In the genomic region with DNA sequence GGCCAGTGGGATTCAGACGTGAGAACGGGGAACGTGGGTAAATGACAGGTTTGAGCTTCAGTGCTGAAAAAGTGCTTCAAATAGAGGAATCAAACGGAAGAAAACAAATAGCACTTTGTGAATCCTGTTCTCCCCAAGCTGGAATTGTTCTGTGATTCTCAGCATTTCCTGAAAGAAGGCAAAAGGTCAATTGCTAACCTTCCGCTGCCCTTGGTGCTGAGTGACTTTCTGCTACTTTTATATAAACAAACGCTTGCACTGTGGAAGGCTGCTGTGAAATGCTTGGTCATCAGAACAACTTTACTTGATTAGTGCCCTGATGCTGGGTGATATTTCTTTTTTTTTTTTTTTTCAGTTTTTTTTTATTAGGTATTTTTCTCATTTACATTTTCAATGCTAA, we compare ENCODE assay signal across 12 mouse cellular contexts.
DNase-seq lines count a peak whose midpoint lies in the region; ATAC-seq and TF ChIP-seq lines count a peak whose summit lies in the region.
"Had no signal": no experiment of that assay in that cellular context is flagged by ENCODE, and none has a peak within 500 bp of the region (broad histone marks: within the 10 kb centered on the region; RNA-seq: fewer than 3 reads in every experiment).

No protein-coding gene starts in this region.

- 0 out of 2 replicates have a peak, but pooled peaks have one; percentile 52 for ATAC-seq in lung, embryonic 15.5 days (ENCODE audit: borderline replicate concordance, extremely low read depth, low FRiP score, low TSS enrichment)

- H3K27ac ChIP-seq in lung, embryonic 15.5 days, result no peak overlapping the region
- no peak overlapping the region for H3K27ac ChIP-seq in gastrocnemius, adult 2 months
- H3K27ac ChIP-seq: forebrain, embryonic 10.5 days; heart, embryonic 15.5 days had no signal

- H3K4me1 ChIP-seq in lung, embryonic 15.5 days, result no peaks in the 10 kb centered on the region
- H3K4me1 ChIP-seq: heart, embryonic 15.5 days had no signal

- intact Hi-C loops in gastrocnemius, adult 2 months (cut with DNase I), result no loop called here

- no peaks in the 10 kb centered on the region for H3K9me3 ChIP-seq in lung, embryonic 15.5 days
- H3K9me3 ChIP-seq: forebrain, embryonic 10.5 days; heart, embryonic 15.5 days had no signal

- TF ChIP-seq POLR2A in brain, embryonic 14.5 days (IDR thresholded peaks at IDR 0.05; ENCODE audit: borderline replicate concordance, extremely low read depth, insufficient read depth, insufficient read length, poor library complexity, severe bottlenecking), result no peak

- no peak overlapping the region for H3K4me2 ChIP-seq in lung, embryonic 15.5 days
- H3K4me2 ChIP-seq: heart, embryonic 15.5 days had no signal

- no peak for TF ChIP-seq CTCF in brain, embryonic 14.5 days (IDR thresholded peaks at IDR 0.05; ENCODE audit: borderline replicate concordance, extremely low read depth, insufficient read depth, insufficient read length)
- TF ChIP-seq CTCF in gastrocnemius, adult 2 months (IDR thresholded peaks at IDR 0.05), result no peak

- WGBS in lung, embryonic 15.5 days, result 5% methylated on average over 6 of the region's 6 CpGs

- no peak for DNase-seq in lung, postnatal 4 days
- DNase-seq in brain, embryonic 14.5 days (ENCODE audit: low read depth), result peak; percentile 78
- DNase-seq in forelimb bud, embryonic 11.5 days (ENCODE audit: low read depth, low spot score), result peak; percentile 10
- peak; percentile 47 to 55 for DNase-seq in kidney, postnatal 36 days
- DNase-seq in heart, postnatal 4 days, result no peak
- no peak for DNase-seq in gastrocnemius, adult 2 months
- DNase-seq: cerebellum, postnatal 36 days; gastrocnemius, postnatal 25 days; liver had no signal

- H3K36me3 ChIP-seq in lung, embryonic 15.5 days, result no peaks in the 10 kb centered on the region
- H3K36me3 ChIP-seq: forebrain, embryonic 10.5 days; heart, embryonic 15.5 days had no signal

- no peak overlapping the region for H3K9ac ChIP-seq in lung, embryonic 15.5 days
- H3K9ac ChIP-seq: heart, embryonic 15.5 days had no signal

- H3K4me3 ChIP-seq in lung, embryonic 15.5 days, result no peak overlapping the region
- H3K4me3 ChIP-seq in gastrocnemius, adult 2 months, result no peak overlapping the region
- H3K4me3 ChIP-seq: forebrain, embryonic 10.5 days; heart, embryonic 15.5 days had no signal

- no peaks in the 10 kb centered on the region for H3K27me3 ChIP-seq in lung, embryonic 15.5 days
- H3K27me3 ChIP-seq: heart, embryonic 15.5 days had no signal

Comparison
In these comparisons a context has a peak if more than half of its experiments do, and no peak if none do; other contexts are left out.
1. DNase-seq: peak in brain, embryonic 14.5 days (single experiment), forelimb bud, embryonic 11.5 days (single experiment) and kidney, postnatal 36 days (2 of 2); none in lung, postnatal 4 days (0 of 2), heart, postnatal 4 days (single experiment) and gastrocnemius, adult 2 months (single experiment).